Mouse (Mus musculus): ENCODE measurements around the gene Yrdc. TPM values are rescaled to one million over a fixed set of nuclear protein-coding genes. Genes with fewer than 3 reads are reported as not detected.

Yrdc gene
- polyA plus RNA-seq, 1 experiment from 2014 or later, result 49.3 TPM

DNA sequence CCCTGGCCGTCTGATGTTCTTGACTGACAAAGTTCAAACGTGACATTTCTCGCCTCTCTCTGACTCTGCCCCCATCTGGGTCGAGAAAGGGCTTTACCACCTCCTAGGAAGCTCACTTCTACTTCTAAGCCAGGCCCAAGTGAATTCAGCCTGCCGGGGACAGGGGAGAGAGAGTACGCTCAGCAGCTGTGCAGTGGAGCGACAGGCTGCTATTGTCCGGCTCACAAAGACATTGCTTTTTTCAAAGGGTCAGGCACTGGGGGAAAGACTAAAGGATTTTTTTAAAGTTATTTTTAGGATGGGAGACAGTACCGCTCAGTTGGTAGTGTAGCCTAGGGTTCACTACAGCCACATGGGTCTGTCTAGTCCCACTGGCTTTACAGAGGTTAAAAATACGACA is 47.9 kb downstream of the Yrdc start:
- Histone ChIP-seq H3K4me2 (replicated peaks) (no peak overlapping the region), H3K27me3 (peaks cover 37% of the 10 kb centered on the region), H3K27ac (replicated peaks) (peak overlapping the region; percentile 54), H3K36me3 (no peaks in the 10 kb centered on the region), H3K4me3 (no peak overlapping the region), H3K4me1 (peaks cover 49% of the 10 kb centered on the region), H3K9ac (replicated peaks) (no peak overlapping the region), H3K9me3 (no peaks in the 10 kb centered on the region)
- WGBS, result 11% methylated on average over 10 of the region's 10 CpGs
- peak; percentile 58 for ATAC-seq (ENCODE audit: low FRiP score, low read depth)

DNA sequence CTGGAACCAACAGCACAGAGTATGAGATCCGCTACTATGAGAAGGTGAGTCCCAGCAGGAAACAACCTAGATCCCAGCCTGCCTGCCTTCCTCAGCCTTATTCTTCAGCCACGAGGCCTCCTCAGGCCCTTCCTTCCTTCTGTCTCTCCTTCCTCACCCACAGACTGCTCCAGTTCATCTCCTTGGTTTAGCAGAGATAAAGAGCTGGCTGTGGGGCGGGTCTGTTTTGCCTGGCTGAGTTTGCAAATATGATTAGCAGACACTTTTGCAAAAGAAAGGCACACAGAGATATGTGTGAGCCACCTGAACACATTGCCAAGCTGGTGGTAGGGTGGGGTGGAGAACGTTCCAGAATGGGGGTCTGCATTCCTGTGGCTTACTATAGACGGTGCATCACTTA is 49.4 kb downstream of the Yrdc start:
- Histone ChIP-seq H3K36me3 (no peaks in the 10 kb centered on the region), H3K9me3 (no peaks in the 10 kb centered on the region), H3K27me3 (peaks cover 28% of the 10 kb centered on the region), H3K4me2 (replicated peaks) (no peak overlapping the region), H3K4me1 (peaks cover 38% of the 10 kb centered on the region), H3K27ac (replicated peaks) (peak overlapping the region; percentile 54), H3K4me3 (no peak overlapping the region), H3K9ac (replicated peaks) (no peak overlapping the region)
- 61% methylated on average over 5 of the region's 5 CpGs for WGBS
- no peak for ATAC-seq (ENCODE audit: low FRiP score, low read depth)

Other genes with a start within 250 kb of the Yrdc start
- gene 3100002H09Rik, start 239.9 kb upstream of the Yrdc start, polyA plus RNA-seq (2016; fragmentation: Nextera tagmentation; extraction: Ambion mirVana), result 1.1 and 1.6 TPM in 2 replicates
- gene Pou3f1, start 193.9 kb upstream of the Yrdc start, polyA plus RNA-seq (2016; fragmentation: Nextera tagmentation; extraction: Ambion mirVana), result 26.2 and 30.5 TPM in 2 replicates
- 61.9 and 63.0 TPM in 2 replicates for gene Utp11, start 157.1 kb upstream of the Yrdc start, polyA plus RNA-seq (2016; fragmentation: Nextera tagmentation; extraction: Ambion mirVana)
- gene Fhl3, start 150.0 kb upstream of the Yrdc start, polyA plus RNA-seq (2016; fragmentation: Nextera tagmentation; extraction: Ambion mirVana), result 2.6 and 4.1 TPM in 2 replicates
- gene Sf3a3, start 135.9 kb upstream of the Yrdc start, polyA plus RNA-seq (2016; fragmentation: Nextera tagmentation; extraction: Ambion mirVana), result 194 and 195 TPM in 2 replicates
- 25.2 and 28.8 TPM in 2 replicates for gene Inpp5b, start 108.8 kb upstream of the Yrdc start, polyA plus RNA-seq (2016; fragmentation: Nextera tagmentation; extraction: Ambion mirVana)
- gene Mtf1, start 48.6 kb upstream of the Yrdc start, polyA plus RNA-seq (2016; fragmentation: Nextera tagmentation; extraction: Ambion mirVana), result 15.1 and 18.0 TPM in 2 replicates
- 69.1 and 72.4 TPM in 2 replicates for gene 1110065P20Rik, start 517 bp downstream of the Yrdc start, polyA plus RNA-seq (2016; fragmentation: Nextera tagmentation; extraction: Ambion mirVana)
- gene Maneal, start 11.5 kb downstream of the Yrdc start, polyA plus RNA-seq (2016; fragmentation: Nextera tagmentation; extraction: Ambion mirVana), result 7.1 and 7.9 TPM in 2 replicates
- gene Epha10, start 30.2 kb downstream of the Yrdc start, polyA plus RNA-seq (2016; fragmentation: Nextera tagmentation; extraction: Ambion mirVana), result 12.3 and 13.3 TPM in 2 replicates
- gene 9930104L06Rik, start 86.4 kb downstream of the Yrdc start, polyA plus RNA-seq (2016; fragmentation: Nextera tagmentation; extraction: Ambion mirVana), result 17.0 and 18.1 TPM in 2 replicates
- gene Cdca8, start 88.6 kb downstream of the Yrdc start, polyA plus RNA-seq (2016; fragmentation: Nextera tagmentation; extraction: Ambion mirVana), result 190 and 207 TPM in 2 replicates
- gene Rspo1, start 135.8 kb downstream of the Yrdc start, polyA plus RNA-seq (2016; fragmentation: Nextera tagmentation; extraction: Ambion mirVana), result 6.9 and 16.6 TPM in 2 replicates
- 99.1 and 104 TPM in 2 replicates for gene Gnl2, start 165.9 kb downstream of the Yrdc start, polyA plus RNA-seq (2016; fragmentation: Nextera tagmentation; extraction: Ambion mirVana)
- gene Dnali1, start 215.0 kb downstream of the Yrdc start, polyA plus RNA-seq (2016; fragmentation: Nextera tagmentation; extraction: Ambion mirVana), result 0.17 and 0.42 TPM in 2 replicates
- 35.1 and 36.0 TPM in 2 replicates for gene Snip1, start 216.0 kb downstream of the Yrdc start, polyA plus RNA-seq (2016; fragmentation: Nextera tagmentation; extraction: Ambion mirVana)
- 123 and 131 TPM in 2 replicates for gene Meaf6, start 234.5 kb downstream of the Yrdc start, polyA plus RNA-seq (2016; fragmentation: Nextera tagmentation; extraction: Ambion mirVana)

Measured in midbrain, embryonic 12.5 days (tissue).